Mouse (Mus musculus) fat pad, adult 2 months (tissue): ENCODE data around the gene Ciita.
A peak's percentile ranks its signal among the peaks of the same experiment; 100 is the strongest.

Source experiments
- DNase-seq: peaks from one replicate; pipeline ENCODE4 v3.0.0-alpha.2; 2011; ENCODE audit warnings: low read depth, low spot score; ENCODE audit errors: extremely low read depth

The Ciita gene

DNA sequence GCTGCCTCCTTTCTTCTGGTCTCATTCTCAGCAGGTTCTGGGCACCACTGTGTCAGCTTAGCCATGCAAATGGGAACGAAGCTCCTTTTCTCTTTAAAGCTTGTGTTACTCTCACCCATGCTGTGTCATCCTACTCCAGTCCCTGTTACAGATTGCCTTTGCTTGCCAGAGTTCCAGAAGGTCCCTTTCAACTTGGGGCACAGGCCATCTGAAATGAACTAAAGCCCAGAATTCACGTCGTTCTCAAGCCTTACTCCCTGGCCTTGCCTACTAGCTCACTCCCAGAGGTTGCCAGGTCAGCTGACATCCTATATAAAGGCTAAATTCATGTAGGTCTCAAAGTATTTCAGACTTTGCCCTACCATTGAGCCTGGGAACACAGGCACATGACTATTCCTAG, 69.1 kb downstream of the Ciita start:
- no peak for DNase-seq

DNA sequence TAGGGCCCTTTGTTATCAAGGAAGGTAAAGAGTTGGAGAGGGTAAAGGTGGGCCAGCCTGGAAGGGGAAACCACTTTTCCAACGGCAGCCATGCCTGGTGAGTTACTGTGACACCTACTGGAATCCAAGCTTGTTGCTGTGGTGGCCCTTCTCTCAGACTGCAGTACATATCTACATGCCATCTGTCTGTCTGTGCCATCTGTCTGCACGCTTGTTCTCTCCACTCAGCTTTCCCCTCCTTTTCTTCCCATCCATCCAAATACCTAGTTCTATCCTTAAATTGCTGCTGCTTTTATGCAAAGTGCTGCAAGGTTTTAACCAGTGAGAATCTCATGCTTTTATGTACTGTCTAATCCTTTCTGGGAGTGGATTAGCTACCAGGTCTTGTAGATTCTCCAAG, 69.7 kb downstream of the Ciita start:
- no peak for DNase-seq

DNA sequence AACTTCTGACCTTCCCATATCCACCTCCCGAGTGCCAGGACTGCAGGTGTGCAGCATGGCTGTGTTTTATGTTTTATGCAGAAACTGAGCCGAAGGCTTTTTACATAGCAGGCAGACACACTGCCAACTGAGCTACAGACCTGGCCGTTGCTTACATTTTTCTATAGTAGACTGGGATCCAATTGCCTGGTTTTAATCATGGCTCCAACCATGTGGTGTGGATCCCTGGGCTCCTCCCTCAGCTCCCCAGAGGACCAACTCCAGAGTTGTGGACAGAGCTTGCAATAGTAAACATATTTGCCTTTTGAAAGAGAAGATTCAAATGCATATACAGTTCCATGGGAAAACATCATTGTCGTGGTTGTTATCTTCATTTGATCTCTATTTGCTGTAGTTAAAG, 71.7 kb downstream of the Ciita start:
- no peak for DNase-seq

DNA sequence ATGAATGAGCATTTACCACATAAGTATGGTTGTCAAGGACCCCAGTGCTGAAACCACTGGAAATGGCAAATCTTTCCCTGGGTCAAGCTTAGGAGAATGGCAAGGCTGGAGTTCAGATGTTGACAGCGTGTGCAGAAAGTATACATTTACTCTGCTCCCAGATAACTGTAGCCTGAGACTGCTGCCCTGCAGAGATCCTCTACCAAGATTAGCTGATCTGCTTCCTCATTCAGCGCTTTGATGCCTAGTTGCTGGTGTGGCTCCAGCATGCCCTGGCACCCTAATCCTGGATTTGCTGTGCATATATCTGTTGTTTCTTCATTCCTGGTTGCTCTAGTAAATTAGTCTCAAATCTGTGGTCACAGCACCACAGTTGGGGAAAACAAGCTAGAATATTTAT, 74.0 kb downstream of the Ciita start:
- DNase-seq, result no peak

DNA sequence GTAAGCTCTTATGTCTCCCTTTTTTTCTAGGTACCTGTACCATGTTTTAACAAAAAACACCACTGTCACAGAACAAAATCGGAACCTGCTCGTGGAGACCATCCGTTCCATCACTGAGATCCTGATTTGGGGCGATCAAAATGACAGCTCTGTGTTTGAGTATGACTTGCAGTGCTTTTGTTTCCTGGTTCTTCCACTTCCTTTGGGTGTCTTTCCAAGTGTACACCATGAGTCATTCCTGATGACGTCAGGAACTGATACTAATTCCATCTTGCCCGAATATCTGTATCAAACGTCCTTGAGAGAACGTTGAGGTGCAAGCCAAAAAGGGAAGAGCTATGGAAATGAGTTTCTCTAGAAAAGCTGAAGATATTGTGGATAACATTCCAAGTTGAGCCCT, 80.1 kb downstream of the Ciita start:
- no peak for DNase-seq

DNA sequence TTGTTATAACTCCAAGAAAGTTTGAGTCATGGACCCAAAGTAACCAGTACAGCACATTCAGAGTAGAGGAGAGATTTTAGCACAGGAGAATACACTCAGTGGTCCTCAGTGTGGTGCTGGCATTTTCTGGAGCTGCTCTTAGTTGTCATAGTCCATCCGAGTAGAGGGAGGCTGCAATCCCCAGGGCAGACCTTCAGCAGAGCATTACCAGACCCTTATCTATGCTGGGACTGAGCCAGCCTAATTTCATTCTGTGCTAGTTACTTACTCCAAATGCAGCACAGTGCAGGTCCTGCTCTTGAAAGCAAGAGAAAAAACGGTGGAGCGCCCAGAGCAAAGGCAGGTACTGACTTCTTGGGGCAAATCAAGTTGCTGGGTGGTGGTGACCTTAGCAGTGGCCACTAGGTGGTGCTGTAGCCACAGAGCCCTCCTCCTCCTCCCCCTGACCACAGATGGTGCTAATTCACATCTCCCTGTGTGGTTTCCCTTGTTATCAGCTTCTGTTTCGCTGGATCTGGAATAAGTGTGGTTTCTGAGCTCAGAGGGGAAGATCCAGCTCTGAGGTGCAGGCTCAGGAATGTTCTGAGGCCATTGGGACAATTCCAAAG, 85.5 kb downstream of the Ciita start:
- DNase-seq, result no peak

DNA sequence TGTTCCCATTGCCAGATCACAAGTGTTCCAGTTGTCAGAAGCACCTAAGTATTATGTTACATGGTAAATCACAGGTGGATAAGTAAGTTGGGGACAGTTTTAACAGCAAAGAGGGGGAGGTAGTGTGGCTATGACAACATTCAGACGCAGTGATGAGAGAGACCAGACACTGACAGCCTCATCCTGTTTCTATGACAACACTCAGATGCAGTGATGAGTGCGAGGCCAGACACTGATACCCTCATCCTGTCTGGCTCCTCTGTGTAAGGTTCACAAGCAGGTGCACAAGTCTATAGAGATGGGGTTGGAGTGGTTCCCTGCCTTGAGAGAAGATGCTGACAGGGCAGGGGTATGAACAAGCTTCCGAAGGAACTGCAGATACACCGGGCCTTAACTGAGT, 87.3 kb downstream of the Ciita start:
- DNase-seq, result no peak

DNA sequence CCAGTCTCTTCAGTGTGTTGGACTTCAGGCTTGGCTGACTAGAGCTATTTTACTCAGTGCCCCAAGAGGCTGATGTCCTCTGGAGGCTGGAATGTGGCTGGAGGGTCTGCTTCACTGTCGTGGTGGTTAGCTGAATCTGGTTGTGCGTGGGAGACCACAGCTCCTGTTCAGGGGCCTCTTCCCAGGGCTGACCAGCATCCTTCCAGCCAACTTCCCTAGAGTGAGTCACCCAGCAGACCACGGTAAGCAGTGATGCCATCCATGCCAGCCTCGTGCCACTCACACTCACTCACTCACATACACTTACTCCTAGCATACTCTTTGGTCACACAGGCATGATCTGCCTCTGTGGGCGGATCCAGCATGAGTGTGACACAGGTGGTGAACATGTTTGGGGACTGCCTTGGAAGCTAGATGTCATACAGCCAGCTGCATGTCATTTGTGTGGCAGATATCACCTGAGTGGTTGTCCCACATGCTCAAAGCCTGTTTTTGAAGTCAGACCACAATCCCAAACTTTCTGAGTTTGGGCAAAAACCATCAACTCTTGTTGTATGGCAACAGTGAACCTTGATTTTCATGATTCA, 90.0 kb downstream of the Ciita start:
- DNase-seq, result no peak

DNA sequence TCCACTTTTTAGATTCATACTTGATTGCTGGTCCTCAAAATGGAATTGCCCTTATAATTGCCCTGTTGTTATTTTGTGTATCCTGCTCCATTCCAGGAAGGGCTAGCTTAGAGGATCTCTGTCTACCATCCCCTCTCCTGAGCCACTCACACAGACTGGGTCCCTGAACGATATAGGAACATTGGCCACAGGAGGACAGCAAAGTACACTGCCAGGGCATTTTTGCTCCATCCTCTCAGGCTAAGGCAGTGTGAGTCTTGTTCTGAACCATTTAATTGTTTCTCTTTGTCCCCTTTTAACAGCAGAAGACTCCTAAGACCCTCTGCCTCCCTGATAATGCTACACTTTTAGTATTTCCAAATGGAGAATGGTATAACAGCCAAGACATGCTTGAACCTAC, 90.8 kb downstream of the Ciita start:
- DNase-seq, result no peak

DNA sequence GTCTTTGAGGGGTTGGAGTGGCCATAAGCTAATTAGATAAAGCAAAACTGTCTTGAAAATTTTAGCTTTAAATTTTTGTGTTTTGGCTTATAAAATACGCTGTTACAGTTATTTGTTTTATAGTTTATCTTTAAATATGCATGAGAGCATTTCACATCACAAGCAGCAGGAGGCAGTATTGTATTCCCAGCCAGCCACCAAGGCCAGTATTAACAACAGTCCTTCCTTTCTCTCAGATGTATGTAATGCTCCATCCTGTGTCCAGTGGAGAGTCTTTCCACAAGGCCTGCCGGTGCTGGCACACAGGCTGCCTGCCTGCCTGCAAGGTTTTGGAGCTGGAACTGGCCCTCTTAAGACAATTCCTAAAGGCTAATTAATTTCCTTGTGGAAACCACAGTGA, 92.0 kb downstream of the Ciita start:
- no peak for DNase-seq

DNA sequence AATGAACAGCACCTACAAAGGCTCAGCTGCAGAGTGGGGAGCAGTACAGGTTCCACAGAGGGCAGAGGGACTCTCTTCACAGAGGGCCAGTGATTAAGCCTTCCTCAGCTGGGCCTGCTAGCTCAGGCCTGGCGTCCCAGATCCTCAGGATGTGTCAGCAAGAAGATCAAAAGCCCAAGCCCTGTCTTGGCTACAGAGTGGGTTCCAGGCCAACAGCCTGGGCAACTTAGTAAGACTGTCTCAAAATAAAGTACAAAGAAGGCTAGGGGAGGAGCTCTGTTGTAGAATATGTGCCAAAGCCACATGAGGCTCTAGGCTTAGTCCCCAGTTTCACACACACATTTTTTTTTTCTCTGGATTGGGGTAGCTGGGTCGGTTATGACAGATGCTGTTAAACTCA, 95.1 kb downstream of the Ciita start:
- no peak for DNase-seq

DNA sequence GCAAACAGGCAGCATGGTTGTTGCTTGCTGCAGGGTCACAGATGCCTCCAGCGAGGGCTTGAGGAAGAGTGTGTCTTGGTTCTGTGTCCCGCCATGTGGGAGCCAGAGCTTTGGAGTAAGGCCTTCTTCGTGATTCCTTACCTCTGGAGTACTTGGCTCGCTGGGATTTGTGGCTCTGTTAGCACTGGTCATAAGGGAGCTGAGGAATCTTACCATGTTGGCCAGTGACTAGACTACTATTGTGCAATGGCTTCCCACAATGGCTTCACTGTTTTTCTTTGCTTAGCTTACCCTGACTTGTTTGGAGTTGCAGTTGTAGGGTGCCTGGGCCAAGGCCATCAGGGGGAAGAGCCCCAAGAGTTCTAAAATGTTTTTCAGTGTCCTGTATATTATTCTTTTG, 96.1 kb downstream of the Ciita start:
- peak; percentile 82 for DNase-seq

DNA sequence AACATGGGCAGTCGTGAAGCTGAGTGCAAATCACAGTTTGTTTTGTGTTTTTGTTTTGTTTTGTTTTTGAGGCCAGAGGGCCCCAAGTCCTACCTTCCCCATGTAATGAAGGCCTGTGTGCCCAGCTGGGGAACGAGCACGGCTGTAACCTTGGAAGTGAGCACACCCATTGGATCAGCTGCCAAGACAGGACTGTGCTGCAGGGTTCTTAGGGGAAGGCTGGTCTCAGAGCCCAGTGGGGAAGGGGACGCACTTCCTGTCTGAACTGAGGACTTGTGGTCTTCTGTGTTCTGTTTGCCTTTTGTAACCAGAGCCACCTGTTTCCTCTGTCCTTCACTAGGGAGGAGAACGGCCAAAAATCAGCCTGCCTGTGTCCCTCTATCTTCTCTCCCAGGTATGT, 97.7 kb downstream of the Ciita start:
- no peak for DNase-seq
